Mouse (Mus musculus): ENCODE results near the gene Myrfl.

Gene Myrfl

GRCm38 (mm10) chr10:116810738-116811137 lies 86.0 kb downstream of the Myrfl start:
- DNase-seq: no peak

- DNase-seq: no peak
Measured at GRCm38 (mm10) chr10:116809383-116809782, 87.3 kb downstream of the Myrfl start.

GRCm38 (mm10) chr10:116808556-116809353 lies 88.0 kb downstream of the Myrfl start:
- DNase-seq: no peak

- DNase-seq: no peak
Measured at GRCm38 (mm10) chr10:116802178-116802794, 94.4 kb downstream of the Myrfl start.

GRCm38 (mm10) chr10:116801281-116801680 lies 95.4 kb downstream of the Myrfl start:
- DNase-seq: no peak

- no peak for DNase-seq
Measured at GRCm38 (mm10) chr10:116796066-116796465, 100.7 kb downstream of the Myrfl start.

GRCm38 (mm10) chr10:116789096-116789495 lies 107.6 kb downstream of the Myrfl start:
- no peak for DNase-seq

GRCm38 (mm10) chr10:116788431-116788830 lies 108.3 kb downstream of the Myrfl start:
- DNase-seq: no peak

GRCm38 (mm10) chr10:116784098-116784497 lies 112.6 kb downstream of the Myrfl start:
- DNase-seq: no peak

GRCm38 (mm10) chr10:116783020-116783419 lies 113.7 kb downstream of the Myrfl start:
- no peak for DNase-seq

- DNase-seq: no peak
Measured at GRCm38 (mm10) chr10:116777947-116778346, 118.8 kb downstream of the Myrfl start.

- DNase-seq: no peak
Measured at GRCm38 (mm10) chr10:116776846-116777245, 119.9 kb downstream of the Myrfl start.

GRCm38 (mm10) chr10:116773846-116774750 lies 122.6 kb downstream of the Myrfl start:
- peak; percentile 78 for DNase-seq

GRCm38 (mm10) chr10:116771215-116771935 lies 125.3 kb downstream of the Myrfl start:
- DNase-seq: no peak

GRCm38 (mm10) chr10:116768642-116769041 lies 128.1 kb downstream of the Myrfl start:
- DNase-seq: no peak

GRCm38 (mm10) chr10:116766525-116766924 lies 130.2 kb downstream of the Myrfl start:
- no peak for DNase-seq

GRCm38 (mm10) chr10:116761476-116762068 lies 135.1 kb downstream of the Myrfl start:
- DNase-seq: no peak

- no peak for DNase-seq
Measured at GRCm38 (mm10) chr10:116760561-116760960, 136.2 kb downstream of the Myrfl start.

GRCm38 (mm10) chr10:116759816-116760215 lies 136.9 kb downstream of the Myrfl start:
- DNase-seq: no peak

- DNase-seq: peak; percentile 95
Measured at GRCm38 (mm10) chr10:116755881-116756581, 140.7 kb downstream of the Myrfl start.

- no peak for DNase-seq
Measured at GRCm38 (mm10) chr10:116754940-116755339, 141.8 kb downstream of the Myrfl start.

- no peak for DNase-seq
Measured at GRCm38 (mm10) chr10:116750895-116751294, 145.8 kb downstream of the Myrfl start.

Measured in cerebellum, adult 9-11 months (tissue).